Mouse (Mus musculus) forebrain, embryonic 13.5 days (tissue): ENCODE data around the gene Gpr1. TPM values are rescaled to one million over a fixed set of nuclear protein-coding genes. Genes with fewer than 3 reads are reported as not detected.
A peak's percentile ranks its signal among the peaks of the same experiment; 100 is the strongest.

Experiments used
- ATAC-seq: fragments of 200-750 bp; cut with Nextera tagmentation; 2 replicates; pipeline ENCODE4 v1.8.0; 2017
- H3K27ac ChIP-seq: fragments of 300-500 bp; sonication (generic); 2 replicates; pipeline ENCODE4 v1.5.1; 2015; ENCODE audit warnings: inconsistent platforms, mild to moderate bottlenecking, moderate library complexity
- H3K27me3 ChIP-seq: fragments of 300-500 bp; sonication (generic); 2 replicates; pipeline ENCODE4 v1.6.1; 2015; ENCODE audit warnings: mild to moderate bottlenecking, inconsistent platforms
- H3K36me3 ChIP-seq: fragments of 300-500 bp; sonication (generic); 2 replicates; pipeline ENCODE4 v1.6.1; 2015; ENCODE audit warnings: mild to moderate bottlenecking, inconsistent platforms; ENCODE audit not compliant: poor library complexity, severe bottlenecking
- H3K4me1 ChIP-seq: fragments of 300-500 bp; sonication (generic); 2 replicates; pipeline ENCODE4 v1.6.1; 2015; ENCODE audit warnings: inconsistent platforms
- H3K4me2 ChIP-seq: fragments of 300-500 bp; sonication (generic); 2 replicates; pipeline ENCODE4 v1.6.1; 2015; ENCODE audit warnings: inconsistent platforms, mild to moderate bottlenecking, moderate library complexity
- H3K4me3 ChIP-seq: fragments of 300-500 bp; sonication (generic); 2 replicates; pipeline ENCODE4 v1.5.1; 2015; ENCODE audit warnings: mild to moderate bottlenecking, inconsistent platforms
- H3K9ac ChIP-seq: fragments of 300-500 bp; sonication (generic); 2 replicates; pipeline ENCODE4 v1.6.1; 2015; ENCODE audit warnings: mild to moderate bottlenecking, inconsistent platforms
- H3K9me3 ChIP-seq: fragments of 300-500 bp; sonication (generic); replicated peaks from 2 replicates; pipeline ENCODE4 v1.6.1; 2016; ENCODE audit warnings: inconsistent platforms
- WGBS: fragments of 180-500 bp; shearing (Covaris S2); methylation state at CpG from one replicate; pipeline ENCODE4 v1.1.7; 2015; 5-methylcytosine and 5-hydroxymethylcytosine counted together
- polyA plus RNA-seq: library from polyadenylated mRNA; unstranded; fragments of >200 nt; fragmentation: Nextera tagmentation; extraction: Ambion mirVana; gene quantifications from 2 replicates; pipeline ENCODE4 v1.2.1, GENCODE M21; 2015

Gpr1 gene
- polyA plus RNA-seq, 1 experiment from 2014 or later = 0.14 TPM

DNA sequence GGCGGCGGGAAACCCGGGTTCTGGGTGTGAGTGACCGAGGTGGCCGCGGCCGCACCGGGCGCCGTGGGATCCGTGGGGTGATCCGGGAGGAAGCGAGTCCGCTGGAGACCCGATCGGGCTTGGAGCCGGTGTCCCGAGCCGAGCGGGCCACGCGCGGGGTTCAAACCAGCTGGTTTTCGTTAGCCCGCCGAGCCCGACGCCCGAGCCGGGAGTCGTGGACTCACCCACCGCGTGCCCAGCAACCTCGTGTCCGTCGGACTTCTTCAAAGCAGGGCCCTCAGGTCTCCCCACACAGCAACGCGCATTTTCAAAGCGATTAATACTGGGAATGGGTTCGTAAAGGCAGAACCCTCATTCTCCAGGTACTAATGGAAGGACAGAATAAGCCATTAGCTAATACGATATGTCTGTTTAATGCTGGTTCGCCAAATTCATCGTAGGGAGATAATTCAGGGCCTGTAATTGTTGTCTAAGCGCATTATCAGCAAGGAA lies 34.1 kb upstream of the Gpr1 start:
- 3% methylated on average over 44 of the region's 44 CpGs for WGBS
- H3K4me2 ChIP-seq = peak overlapping the region; percentile 67
- peak overlapping the region; percentile 79 for H3K27ac ChIP-seq
- no peaks in the 10 kb centered on the region for H3K9me3 ChIP-seq
- peak overlapping the region; percentile 64 for H3K9ac ChIP-seq
- no peaks in the 10 kb centered on the region for H3K36me3 ChIP-seq
- ATAC-seq = no peak
- peaks cover 70% of the 10 kb centered on the region for H3K27me3 ChIP-seq
- H3K4me3 ChIP-seq = peak overlapping the region; percentile 37
- peaks cover 32% of the 10 kb centered on the region for H3K4me1 ChIP-seq

DNA sequence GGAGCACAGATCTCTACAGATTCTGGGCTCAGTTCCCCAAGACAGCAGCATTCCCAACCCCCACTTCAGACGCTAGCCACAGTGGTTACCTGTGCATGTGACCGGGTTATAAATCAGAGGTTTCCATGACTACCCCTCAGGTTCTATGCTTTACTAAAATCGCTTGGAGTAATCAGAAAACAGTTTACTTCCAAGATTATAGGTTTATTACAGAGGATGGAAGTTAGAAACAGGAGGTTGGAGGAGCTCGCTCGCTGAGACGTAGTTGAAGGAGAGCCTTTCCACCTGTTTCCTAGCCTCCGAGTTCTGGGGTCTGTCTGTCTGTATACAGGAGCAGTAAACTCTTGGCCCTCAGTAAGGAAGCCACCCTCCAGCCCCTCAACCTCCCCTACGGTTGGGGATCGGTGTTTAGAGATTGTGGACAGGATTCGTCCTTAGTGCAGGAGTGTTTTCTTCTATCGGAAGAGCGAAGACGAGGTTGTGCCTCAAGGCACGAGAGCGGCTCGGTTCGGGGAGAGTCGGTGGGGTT lies 33.6 kb upstream of the Gpr1 start:
- 1% methylated on average over 18 of the region's 18 CpGs for WGBS
- H3K27me3 ChIP-seq = peaks cover 65% of the 10 kb centered on the region
- H3K4me3 ChIP-seq = peak overlapping the region; percentile 37
- H3K4me2 ChIP-seq = peak overlapping the region; percentile 67
- peak; percentile 31; the same call in 1 of the 2 replicates for ATAC-seq
- no peaks in the 10 kb centered on the region for H3K9me3 ChIP-seq
- peak overlapping the region; percentile 64 for H3K9ac ChIP-seq
- peak overlapping the region; percentile 79 for H3K27ac ChIP-seq
- no peaks in the 10 kb centered on the region for H3K36me3 ChIP-seq
- peaks cover 27% of the 10 kb centered on the region for H3K4me1 ChIP-seq

DNA sequence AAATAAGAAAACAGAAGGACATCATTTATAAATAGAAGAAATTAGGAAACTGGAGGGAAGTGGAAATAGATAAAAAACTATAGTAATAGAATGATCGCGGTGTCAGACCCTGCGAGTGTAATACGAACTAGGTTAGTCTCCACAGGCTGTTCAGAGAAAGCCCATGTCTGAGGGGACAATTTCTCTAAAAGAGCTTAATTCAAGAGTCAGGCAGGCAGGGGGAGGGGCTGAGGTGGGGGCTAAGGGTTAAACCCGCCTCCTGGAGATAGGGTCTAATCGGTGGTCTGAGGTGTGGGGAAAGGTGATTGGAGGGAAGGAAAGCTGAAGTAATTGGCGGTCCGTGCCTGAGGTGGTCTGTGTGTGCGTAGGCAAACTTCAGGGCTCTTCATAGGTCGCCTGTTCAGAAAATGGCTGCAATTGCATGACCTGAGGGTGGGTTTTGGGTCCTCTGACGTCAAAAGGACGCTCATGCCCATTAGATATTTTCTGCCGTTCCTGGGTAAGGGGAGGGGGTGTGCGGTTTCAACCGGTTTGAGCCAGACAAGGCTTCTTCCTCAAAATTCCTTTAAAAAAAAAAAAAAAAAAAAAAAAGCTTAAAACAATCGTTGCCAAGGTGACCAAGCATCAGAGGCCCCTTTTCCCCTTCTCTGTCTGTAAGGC lies 32.6 kb upstream of the Gpr1 start:
- Histone ChIP-seq H3K4me2 (peak overlapping the region; percentile 67), H3K9me3 (no peaks in the 10 kb centered on the region), H3K27me3 (peaks cover 56% of the 10 kb centered on the region), H3K27ac (peak overlapping the region; percentile 54), H3K4me3 (peak overlapping the region; percentile 25), H3K9ac (no peak overlapping the region), H3K36me3 (no peaks in the 10 kb centered on the region), H3K4me1 (peaks cover 18% of the 10 kb centered on the region)
- WGBS = under 1% methylated on average over 16 of the region's 16 CpGs
- ATAC-seq = peak; percentile 76

DNA sequence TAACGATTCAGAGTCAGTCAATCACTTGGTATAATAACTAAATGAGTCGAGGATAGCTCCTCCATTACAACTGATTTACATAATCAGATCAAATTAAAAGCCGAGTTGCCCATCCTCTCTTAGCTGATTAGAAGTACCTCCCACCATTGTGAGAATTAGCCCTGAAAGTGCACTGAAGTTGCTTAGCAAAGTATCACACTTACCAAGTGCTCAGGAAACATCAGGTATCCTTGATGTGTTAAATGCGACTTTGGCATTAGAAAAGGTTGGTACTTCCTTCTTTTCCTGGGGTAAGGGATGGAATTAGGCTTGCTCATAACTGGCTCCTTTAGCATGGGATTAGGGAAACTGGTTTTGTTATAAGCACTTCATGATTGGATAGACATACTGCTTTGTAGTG lies 29.5 kb upstream of the Gpr1 start:
- H3K4me3 ChIP-seq = no peak overlapping the region
- H3K27ac ChIP-seq = no peak overlapping the region
- WGBS = 48% methylated on average over 4 of the region's 4 CpGs
- peaks cover 16% of the 10 kb centered on the region for H3K4me1 ChIP-seq
- H3K9me3 ChIP-seq = no peaks in the 10 kb centered on the region
- no peak overlapping the region for H3K4me2 ChIP-seq
- H3K36me3 ChIP-seq = no peaks in the 10 kb centered on the region
- no peak overlapping the region for H3K9ac ChIP-seq
- peaks cover 27% of the 10 kb centered on the region for H3K27me3 ChIP-seq
- no peak for ATAC-seq

DNA sequence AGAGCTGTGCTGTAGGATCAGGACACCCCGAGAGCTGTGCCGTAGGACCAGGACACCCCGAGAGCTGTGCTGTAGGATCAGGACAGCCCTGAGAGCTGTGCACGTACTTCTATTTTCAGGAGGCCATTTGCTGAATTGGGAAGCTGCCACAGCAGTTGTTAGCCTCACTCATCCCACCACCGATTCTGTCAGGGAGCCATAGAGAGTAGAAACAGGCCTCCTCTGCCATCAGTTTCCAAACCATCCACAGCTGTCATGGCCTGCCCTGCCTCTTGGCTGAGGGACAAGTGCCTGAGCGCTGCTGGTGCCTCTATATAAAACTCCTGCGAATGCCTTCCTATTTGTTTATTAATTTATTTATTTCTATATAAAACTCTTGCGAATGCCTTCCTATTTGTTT lies 25.4 kb upstream of the Gpr1 start:
- 90% methylated on average over 8 of the region's 8 CpGs for WGBS
- Histone ChIP-seq H3K27ac (no peak overlapping the region), H3K9ac (no peak overlapping the region), H3K4me1 (0 out of 2 replicates have a peak, but pooled peaks cover 4% of the 10 kb centered on the region), H3K36me3 (no peaks in the 10 kb centered on the region), H3K4me2 (no peak overlapping the region), H3K4me3 (no peak overlapping the region), H3K27me3 (no peaks in the 10 kb centered on the region), H3K9me3 (no peaks in the 10 kb centered on the region)
- no peak for ATAC-seq

DNA sequence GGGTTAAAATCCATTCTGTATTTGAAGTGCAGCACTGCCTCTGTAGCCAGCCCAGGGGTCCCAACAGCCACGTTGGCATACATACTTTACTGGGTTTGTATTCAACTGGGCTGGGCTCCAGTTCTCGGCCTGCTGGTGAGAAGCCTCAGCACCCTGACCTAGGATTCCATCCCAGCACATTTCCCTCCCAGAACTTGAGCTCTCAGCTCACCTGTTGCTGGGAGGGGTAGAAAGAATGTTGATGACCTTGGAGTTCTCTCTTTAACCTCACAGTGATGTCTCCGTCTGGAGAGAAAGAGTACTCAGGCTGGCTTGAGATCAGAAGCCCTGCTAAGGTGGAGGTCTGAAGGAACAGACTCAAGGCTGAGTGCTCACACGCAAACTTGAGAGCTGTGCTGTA lies 25.0 kb upstream of the Gpr1 start:
- no peaks in the 10 kb centered on the region for H3K9me3 ChIP-seq
- 0 out of 2 replicates have a peak, but pooled peaks cover 4% of the 10 kb centered on the region for H3K4me1 ChIP-seq
- no peak overlapping the region for H3K9ac ChIP-seq
- no peak overlapping the region for H3K4me3 ChIP-seq
- H3K36me3 ChIP-seq = no peaks in the 10 kb centered on the region
- 58% methylated on average over 4 of the region's 4 CpGs for WGBS
- H3K27ac ChIP-seq = no peak overlapping the region
- H3K27me3 ChIP-seq = no peaks in the 10 kb centered on the region
- ATAC-seq = no peak
- no peak overlapping the region for H3K4me2 ChIP-seq

DNA sequence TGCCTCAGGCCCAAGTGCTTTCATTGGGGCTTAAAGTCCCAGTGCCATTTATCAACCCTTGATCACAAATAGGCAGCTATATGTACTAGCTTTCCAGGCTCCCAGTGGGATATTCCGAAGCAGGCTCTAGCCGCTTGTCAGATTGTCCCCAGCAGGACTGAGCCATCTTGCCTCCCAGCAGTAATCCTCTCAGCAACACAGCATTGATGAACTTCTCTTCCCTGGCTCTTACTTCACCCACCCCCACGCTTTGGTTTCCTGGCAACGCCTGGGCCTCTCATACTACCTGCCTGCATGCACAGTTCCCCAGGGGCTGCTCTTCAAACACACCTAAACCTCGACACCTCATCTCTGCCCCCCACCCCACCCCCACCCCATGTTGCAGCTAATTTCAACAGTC lies 23.0 kb upstream of the Gpr1 start:
- Histone ChIP-seq H3K9me3 (no peaks in the 10 kb centered on the region), H3K4me1 (0 out of 2 replicates have a peak, but pooled peaks cover 4% of the 10 kb centered on the region), H3K27ac (no peak overlapping the region), H3K36me3 (no peaks in the 10 kb centered on the region), H3K9ac (no peak overlapping the region), H3K4me2 (no peak overlapping the region), H3K27me3 (no peaks in the 10 kb centered on the region), H3K4me3 (no peak overlapping the region)
- ATAC-seq = no peak
- WGBS = 6% methylated on average over 5 of the region's 5 CpGs

DNA sequence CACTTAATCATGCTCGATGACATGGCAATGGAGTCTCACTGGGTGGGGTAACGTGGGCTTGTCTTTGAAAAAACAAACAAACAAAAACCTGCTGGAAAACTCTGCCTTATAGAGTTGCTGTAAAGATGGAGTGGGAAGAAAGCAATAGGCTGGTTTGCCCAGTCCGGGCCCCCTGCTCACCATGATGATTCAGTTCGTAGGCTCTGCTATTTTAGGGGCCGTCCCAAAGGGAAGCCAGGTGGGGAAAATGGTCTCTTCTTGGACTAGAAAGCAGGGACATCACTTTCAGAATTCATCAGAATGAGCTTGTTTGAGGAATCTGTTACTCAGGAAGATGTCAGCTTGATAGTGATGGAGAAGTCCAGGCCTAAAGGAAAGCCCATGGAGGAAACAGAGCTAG lies 12.9 kb upstream of the Gpr1 start:
- no peak overlapping the region for H3K4me2 ChIP-seq
- H3K9ac ChIP-seq = no peak overlapping the region
- no peak overlapping the region for H3K4me3 ChIP-seq
- no peaks in the 10 kb centered on the region for H3K27me3 ChIP-seq
- H3K36me3 ChIP-seq = no peaks in the 10 kb centered on the region
- no peaks in the 10 kb centered on the region for H3K4me1 ChIP-seq
- H3K27ac ChIP-seq = no peak overlapping the region
- no peaks in the 10 kb centered on the region for H3K9me3 ChIP-seq
- no peak for ATAC-seq
- 83% methylated on average over 5 of the region's 5 CpGs for WGBS

DNA sequence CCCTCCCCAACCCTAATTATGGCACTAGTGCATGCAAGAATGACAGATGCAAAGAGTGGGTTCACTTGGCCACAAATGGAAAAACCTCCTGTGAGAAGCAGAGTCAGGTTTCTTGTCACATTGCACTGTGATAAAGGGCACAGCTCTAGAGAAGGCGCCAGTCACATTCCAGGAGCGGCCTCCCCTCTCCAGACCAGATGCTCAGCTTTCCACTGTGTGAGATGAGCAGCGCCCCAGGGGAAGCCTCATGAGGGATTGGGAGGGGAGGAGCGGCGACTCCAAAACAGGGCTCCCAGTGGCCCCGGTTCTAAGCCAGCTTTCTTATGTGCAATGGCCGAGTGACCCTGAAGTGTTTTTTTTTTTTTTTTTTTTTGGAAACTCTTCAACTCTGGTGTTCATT lies 11.5 kb upstream of the Gpr1 start:
- Histone ChIP-seq H3K27me3 (no peaks in the 10 kb centered on the region), H3K4me2 (no peak overlapping the region), H3K9me3 (no peaks in the 10 kb centered on the region), H3K9ac (no peak overlapping the region), H3K4me3 (no peak overlapping the region), H3K27ac (no peak overlapping the region), H3K36me3 (no peaks in the 10 kb centered on the region), H3K4me1 (no peaks in the 10 kb centered on the region)
- ATAC-seq = no peak
- 14% methylated on average over 7 of the region's 7 CpGs for WGBS

DNA sequence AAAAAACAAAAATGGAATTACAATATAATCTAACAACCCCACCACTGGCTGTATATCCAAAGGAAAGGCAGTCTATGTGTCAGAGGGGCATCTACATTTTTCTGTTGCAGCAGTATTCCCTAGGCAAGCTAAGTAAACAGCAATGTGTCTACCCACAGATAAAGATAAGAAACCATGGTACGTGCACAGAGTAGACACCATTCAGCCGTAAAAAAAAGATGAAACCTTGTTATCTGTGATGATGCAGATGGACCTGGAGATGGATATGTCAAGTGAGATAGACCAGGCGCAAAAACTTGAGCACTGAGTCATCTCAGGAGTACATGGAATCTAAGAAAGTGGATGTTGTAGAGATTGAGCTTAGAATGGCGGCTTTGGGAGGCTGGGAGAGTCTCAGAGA lies 10.7 kb upstream of the Gpr1 start:
- no peak overlapping the region for H3K4me2 ChIP-seq
- 93% methylated on average over 4 of the region's 4 CpGs for WGBS
- no peak overlapping the region for H3K9ac ChIP-seq
- H3K4me3 ChIP-seq = no peak overlapping the region
- H3K27me3 ChIP-seq = no peaks in the 10 kb centered on the region
- no peak overlapping the region for H3K27ac ChIP-seq
- no peaks in the 10 kb centered on the region for H3K4me1 ChIP-seq
- H3K9me3 ChIP-seq = no peaks in the 10 kb centered on the region
- H3K36me3 ChIP-seq = no peaks in the 10 kb centered on the region
- no peak for ATAC-seq

DNA sequence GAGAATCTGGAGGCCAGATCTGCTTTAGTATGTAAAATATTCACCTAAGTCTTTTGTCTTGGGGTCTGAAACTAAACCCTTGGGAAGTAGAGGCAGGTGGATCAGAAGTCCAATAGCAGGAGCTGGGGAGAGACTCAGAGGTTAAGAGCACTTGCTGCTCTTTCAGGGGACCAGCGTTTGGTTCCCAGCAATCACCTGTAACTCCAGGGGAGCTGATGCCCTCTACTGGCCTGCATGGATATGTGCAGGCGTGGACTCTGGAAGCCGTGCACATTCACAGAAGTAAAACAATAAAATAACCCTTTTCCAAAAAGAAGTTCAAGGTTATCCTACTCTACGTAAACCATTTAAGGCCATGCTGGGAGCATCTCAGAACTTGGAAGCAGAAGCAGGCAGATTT lies 4.9 kb upstream of the Gpr1 start:
- WGBS = 95% methylated on average over 4 of the region's 4 CpGs
- ATAC-seq = no peak
- H3K4me2 ChIP-seq = no peak overlapping the region
- H3K27me3 ChIP-seq = peaks cover 5% of the 10 kb centered on the region; the same call in 1 of the 2 replicates
- no peaks in the 10 kb centered on the region; the same call in 1 of the 2 replicates for H3K9me3 ChIP-seq
- no peak overlapping the region for H3K4me3 ChIP-seq
- H3K36me3 ChIP-seq = no peaks in the 10 kb centered on the region
- H3K9ac ChIP-seq = no peak overlapping the region
- peaks cover 6% of the 10 kb centered on the region; the same call in 1 of the 2 replicates for H3K4me1 ChIP-seq
- no peak overlapping the region for H3K27ac ChIP-seq

DNA sequence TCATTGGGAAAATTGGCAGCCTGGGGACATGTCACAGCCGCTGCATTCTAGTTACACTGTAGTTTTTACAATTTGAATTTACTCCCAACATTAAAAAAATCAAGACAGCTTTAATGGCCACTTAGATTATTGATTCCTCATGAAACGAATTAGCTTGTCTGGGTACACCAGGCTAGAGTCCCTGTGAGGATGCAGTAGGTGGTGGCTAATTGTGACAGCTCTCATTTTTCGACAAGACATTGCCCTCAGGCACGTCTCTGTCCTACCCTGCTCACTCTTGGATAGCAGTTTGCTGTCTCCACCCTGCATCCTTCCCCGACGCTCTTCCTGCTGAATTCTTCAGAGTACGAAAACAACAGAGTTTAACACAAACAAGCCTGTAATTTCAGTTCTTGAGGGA lies 288 bp upstream of the Gpr1 start:
- no peak for ATAC-seq
- H3K27ac ChIP-seq = no peak overlapping the region
- 52% methylated on average over 7 of the region's 7 CpGs for WGBS

More for the DNA sequence above, 288 bp upstream of the Gpr1 start:
- Histone ChIP-seq H3K9ac (no peak overlapping the region), H3K27me3 (peaks cover 5% of the 10 kb centered on the region; the same call in 1 of the 2 replicates), H3K36me3 (no peaks in the 10 kb centered on the region), H3K9me3 (no peaks in the 10 kb centered on the region; the same call in 1 of the 2 replicates), H3K4me3 (no peak overlapping the region), H3K4me1 (peaks cover 15% of the 10 kb centered on the region), H3K4me2 (no peak overlapping the region)
